Mouse (Mus musculus) mature B cell (primary cell): ENCODE results near the gene Psg29.

Experiments
- in situ Hi-C: fragments of 300-500 bp; cut with MboI; formaldehyde crosslinking; loops from 2 replicates; pipeline ENCODE4 v1.14.3; 2019

Gene Psg29

GRCm38 (mm10) chr7:17203177-17203576, at the start of gene Psg29:
Psg29 (plus strand) TSS chr7:17203477.
- in situ Hi-C loops: no loop called here

DNA sequence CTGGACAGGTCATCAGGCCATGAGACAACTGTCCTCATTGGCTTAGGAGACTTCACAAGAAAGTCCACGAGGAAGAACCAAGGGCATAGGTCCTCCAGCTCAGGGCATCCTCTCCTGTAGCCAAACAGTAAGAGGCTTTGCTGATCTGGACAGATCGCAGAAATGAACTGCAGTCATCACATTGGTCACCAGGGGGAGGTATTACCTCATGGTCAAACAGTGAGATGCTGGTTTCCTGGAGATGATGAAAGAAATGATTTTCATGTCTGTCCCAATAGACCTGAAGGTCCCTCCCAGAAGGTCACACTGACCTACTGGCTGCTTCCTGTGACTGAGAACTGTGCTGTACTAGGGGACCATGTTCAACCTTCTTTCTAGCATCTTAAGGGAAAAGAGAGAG, 47.6 kb upstream of the Psg29 start:
- in situ Hi-C loops: no loop called here

GRCm38 (mm10) chr7:17156885-17157677, 46.2 kb upstream of the Psg29 start:
- in situ Hi-C loops: no loop called here

GRCm38 (mm10) chr7:17159011-17159410, 44.3 kb upstream of the Psg29 start:
- in situ Hi-C loops: no loop called here

GRCm38 (mm10) chr7:17171827-17172226, 31.4 kb upstream of the Psg29 start:
- in situ Hi-C loops: no loop called here

DNA sequence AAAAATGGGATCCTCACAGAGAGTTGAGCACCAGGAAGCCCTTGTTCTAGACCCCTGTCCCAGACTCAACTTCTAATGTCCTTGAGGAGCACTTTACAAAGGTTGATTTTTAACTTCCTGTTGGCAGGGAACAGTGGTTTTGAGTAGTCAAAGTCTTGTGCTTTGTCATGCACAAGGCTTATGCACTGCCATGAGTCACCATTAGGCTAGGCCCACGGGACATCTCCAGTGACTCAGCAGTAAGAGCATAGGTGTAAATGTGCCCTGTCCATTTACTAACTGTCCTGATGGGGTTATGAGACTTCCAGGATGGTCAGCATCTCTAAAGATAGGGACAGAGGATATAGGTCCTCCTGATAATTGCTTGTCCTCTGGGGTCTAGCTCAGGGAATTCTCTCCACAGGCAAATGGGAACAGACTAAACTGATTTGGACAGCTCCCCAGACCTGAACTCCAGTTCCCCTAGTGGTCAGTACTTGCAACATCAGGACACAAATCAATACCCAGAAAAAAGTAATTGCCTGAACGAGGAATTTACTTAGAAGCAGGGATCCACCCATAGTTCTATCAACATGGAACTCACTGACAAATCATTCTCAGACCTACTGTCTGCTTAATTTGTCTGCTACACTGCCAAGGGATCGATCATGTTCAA, 2.4 kb downstream of the Psg29 start:
- in situ Hi-C loops: no loop called here
